Mouse (Mus musculus): Measurements from ENCODE around the gene Gm30191.
"Not testable (repeated sequence)": the region's sequence is repeated elsewhere in the genome, so short reads cannot be mapped to it uniquely, and the experiment has no call there.

Gm30191 gene

DNA sequence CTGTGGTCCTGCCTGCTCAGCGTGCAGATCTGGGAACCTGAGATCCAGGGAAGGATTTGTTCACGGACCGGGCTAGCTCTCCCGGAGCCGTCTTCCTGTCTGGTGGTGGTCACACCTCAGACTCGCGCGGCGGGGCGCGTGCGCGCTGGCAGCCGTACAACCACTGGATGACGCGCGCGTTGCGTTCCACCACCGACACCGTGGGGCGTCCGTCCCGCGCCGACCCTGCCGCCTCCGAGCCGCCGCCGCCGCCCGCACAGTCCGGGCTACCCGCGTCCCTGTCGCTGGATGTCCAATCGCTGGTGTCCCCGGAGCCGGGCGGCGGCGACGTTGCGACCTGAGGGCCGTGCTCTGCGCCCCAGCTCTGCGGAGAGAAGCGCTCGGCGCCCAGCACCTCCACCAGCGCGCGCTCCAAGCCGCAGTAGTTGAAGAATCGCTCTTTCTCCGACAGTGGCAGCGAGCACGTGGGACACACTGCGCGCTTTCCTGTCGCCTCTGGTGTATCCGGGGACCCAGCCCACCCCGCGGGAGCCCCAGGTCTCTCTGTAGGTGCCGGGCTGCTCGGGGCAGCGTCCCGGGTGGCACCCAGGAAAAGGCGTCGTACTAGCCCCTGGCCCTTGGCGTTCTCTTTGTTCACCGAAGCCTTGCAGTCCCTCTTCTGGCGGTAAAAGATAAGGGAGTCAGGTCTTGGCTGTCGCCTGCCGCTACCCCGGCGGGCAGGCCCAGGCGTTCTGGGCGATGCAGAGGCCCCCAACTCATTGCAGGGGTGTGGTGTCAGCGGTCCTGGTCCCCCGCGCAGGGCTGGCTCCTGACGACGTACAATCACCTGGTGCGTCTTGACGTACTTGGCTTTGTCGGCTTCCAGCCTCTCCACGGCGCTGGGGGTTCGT is 4.8 kb downstream of the Gm30191 start:
- no peak for DNase-seq (ENCODE audit: low read depth, low spot score)

DNA sequence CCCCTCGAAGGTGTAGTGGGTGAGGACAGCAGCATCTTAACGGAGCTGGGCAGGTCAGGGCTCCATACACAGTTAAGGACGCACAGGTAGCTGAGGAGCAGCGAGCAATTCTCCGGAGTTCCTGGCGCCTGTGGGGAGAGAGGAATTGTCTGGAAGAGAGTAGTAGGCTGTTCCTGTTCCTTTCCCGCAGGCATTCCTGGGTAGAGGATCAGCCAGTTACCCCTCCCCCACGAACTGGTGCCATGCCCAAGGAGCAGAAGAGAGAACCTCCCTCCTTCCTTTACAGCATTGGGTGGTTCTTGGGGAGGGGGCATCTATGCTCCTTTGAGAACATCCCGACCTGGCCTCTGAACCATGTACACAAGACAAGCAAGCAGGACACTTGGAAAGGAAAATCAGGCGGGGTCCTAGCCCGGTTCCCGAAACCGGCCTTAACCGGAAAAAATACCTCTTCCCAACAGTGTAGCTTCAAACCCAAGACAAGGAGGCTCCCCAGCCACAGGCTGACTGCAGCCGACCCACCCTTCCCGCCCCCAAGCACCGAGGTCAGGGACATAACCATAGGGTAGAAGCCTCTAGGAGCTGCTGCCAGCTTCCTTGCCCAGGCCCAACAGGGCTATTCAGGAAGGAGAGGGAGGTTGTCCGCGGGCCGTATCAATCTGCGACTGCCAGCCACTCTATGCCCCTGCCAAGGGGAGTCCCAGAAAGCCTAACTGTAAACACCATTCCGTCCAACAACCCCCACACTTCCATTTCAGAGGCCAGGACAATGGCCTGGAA is 5.6 kb downstream of the Gm30191 start:
- DNase-seq (ENCODE audit: low read depth, low spot score), result no peak

DNA sequence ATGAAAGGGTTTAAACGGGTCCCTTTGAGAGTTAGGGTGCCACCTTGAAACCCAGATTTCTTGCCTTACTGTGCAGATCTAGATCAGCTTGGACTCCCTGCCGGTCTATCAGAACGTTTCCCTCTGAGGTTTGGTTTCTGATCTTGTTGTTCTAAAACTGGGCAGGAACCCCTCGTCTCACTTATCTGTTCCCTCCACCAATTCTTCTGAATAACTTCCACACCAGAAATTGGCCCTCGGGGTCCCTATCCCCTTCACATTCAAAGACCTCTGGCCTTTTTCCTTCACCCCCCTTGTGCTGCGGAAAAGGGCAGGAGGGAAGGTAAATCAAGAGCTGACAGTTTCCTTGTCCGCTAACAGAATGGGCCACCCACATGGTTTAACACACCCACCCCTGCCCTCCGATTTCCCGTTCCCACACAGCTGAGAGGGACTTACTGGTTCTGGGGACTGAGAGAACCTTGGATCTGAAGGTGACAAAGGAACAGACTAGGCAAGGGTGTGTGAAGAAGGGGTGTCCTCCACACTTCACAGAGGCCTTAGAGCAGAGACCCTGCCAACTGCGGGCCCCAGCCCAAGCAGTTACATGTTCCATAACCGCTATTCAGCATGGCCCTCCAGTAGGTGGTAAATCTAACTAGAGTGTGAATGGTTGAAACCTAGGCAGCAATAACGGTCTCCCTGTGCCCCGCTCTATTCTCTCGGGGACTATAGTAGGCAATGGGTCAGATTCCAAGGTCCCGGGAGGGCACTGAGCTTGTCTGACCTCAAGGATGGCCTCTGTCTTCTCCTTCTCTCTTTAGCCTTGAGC is 6.4 kb downstream of the Gm30191 start:
- DNase-seq (ENCODE audit: low read depth, low spot score), result no peak

DNA sequence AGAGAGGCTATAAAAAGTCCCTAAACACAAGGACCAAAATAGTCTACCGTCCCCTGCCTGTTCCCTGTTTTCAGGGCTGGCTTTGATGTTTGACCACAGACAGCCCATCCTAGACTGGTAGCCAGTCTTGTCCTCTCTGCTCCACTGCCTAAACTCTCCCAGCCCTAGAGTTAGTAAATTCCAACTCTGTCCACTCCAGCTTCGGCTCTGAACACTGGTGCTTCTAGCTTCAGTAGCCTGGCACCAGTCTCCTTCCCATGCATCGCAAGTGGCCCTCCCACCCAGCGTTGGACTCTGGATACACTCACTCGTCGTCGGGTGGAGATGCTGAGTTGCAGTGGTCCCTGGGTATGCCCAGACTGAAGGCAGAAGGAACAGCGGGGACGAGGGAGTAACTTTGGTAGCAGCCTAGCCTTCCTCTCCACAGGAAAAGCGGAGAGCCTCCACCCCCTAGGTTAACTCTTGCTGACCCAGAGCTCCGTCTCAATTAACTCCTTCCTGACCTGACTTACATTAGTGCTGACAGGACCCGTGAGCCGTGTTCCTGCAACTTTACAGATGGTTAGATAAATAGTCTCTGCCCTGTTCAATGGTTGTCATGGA is 7.1 kb downstream of the Gm30191 start, which contains the start of gene Grrp1:
Grrp1 (minus strand) TSS at position 385 of the 603 bp plus-strand sequence.
- no peak for DNase-seq (ENCODE audit: low read depth, low spot score)

DNA sequence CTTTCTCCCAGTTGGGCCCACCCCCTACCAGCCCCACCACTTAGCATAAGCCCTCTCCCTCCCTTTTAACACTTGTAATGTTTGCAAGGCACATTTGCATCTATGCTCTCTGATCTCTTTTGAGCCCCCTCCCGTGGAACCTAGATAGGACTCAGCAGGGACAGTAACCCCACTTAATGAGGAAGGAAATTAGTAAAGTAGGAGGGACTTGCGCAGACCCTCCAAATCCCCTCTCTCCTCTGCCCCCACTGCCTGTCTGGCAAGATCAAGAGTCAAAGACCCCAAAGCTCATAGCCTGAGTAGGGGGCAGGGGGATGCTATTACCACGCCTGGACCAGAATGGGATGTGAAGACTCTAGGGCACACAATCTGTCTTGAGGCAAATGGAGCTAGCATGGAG is 8.1 kb downstream of the Gm30191 start:
- no peak for DNase-seq (ENCODE audit: low read depth, low spot score)

DNA sequence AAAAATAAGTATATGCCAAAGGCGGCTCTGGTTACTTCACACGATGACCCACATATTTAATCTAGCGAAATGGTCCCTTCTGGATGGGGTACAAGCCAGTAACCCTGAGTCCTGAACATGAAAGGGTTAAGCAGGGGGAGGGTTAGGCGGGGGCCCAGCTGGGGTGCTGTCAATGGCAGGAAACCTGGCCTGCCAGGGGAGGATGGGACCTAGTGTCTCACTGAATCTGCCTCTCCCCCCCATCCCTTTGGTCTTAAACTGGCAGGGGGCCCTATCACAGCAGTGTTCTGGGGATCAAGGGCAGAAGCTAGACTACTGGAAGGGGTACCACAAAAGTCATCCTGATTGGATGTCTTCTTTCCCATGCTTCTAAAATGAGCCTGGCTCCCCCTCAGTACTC is 9.1 kb downstream of the Gm30191 start:
- DNase-seq (ENCODE audit: low read depth, low spot score), result no peak

DNA sequence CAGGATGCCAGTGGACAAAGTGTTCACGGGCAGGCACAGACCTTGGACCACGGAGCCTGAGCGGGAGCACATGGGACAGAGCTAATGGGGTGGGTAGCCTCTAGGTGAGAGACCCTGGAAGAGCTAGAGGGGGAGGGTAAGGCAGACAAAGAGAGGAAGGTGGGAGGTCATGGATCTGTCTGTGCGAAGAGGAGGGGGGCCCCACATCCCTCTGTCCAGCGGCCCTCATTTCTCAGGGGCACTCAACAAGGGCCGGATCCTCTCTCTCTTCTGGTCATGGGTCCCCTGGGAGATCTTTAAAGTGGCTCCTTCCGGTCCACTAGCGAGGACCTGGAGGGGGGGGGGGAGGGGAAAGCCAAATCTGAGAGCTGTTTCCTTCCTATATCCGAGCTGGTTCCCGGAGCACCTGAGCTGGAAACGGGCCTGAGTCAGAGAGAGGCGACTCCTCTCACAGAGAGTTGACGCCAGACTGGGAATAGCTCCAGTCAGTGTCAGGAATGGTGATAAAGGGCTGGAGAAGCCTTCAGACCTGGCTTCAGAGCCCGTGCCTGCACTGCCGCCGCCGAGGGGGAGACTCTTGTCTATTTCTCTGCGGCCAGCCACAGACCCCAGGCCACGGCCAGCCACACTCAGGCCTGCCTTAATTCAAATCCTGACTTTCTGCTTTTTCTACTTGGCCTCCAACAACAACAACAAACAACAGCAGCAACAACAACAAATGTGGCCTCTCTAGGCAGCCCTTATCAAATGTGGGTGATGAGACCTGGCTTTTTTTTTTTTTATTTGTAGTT is 9.9 kb downstream of the Gm30191 start:
- no peak for DNase-seq (ENCODE audit: low read depth, low spot score)

DNA sequence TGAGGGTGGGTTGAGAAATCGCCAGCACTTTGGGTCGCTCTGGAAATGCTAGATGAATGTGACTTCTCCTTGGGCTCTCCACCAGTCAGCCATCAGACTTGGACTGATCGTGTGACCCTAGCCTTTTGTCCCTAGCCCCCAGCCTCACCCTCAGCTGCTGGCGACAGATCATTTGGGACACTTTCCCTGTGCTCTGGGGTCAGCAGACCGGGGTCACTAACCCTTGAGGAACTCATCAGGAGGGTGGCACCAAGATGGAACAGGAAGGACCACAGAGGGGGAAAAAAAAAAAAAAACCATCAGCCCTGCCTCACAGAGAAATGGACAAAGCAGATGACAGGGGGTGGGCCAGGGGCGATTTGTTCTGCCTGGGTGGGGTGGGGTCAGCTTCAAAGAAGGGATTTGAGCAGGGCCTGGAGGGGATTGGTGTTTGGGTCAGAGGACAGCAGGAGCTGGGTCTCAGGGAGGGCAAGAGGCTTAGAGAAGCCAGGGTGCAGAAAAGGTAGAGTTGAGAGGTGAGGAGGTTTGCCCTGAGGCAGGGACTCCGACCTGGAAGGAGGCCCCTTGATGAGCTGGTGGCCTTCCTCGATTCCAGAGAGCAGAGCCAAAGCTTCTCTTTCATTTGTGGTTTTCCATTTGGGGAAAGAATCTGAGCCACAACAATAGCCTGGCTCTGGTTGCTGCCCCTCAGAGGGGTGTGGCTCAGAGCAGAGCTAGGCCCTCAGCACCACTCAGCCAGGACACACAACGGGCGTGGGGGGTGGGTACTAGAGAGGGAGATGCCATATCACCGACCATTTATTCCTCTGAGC is 10.7 kb downstream of the Gm30191 start:
- DNase-seq (ENCODE audit: low read depth, low spot score), result no peak

DNA sequence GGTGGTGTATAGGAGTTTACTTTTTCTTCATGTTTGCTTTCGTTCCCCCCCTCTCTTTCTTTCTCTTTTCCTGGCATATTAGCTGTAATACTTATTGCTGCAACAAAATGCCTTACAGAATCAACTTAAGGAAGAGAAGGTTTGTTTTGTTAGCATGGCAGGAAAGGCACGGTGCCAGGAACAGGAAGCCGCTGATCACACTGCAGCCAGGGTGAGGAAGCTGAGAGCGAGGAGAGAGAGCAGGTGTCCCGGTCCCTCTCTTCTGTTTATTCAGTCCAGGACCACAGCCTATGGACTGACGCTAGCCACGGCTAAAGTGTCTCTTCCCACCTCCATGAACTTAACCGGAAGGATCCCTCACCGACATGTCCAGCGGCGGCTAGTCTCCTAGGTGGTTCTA is 11.6 kb downstream of the Gm30191 start:
- no peak for DNase-seq (ENCODE audit: low read depth, low spot score)

DNA sequence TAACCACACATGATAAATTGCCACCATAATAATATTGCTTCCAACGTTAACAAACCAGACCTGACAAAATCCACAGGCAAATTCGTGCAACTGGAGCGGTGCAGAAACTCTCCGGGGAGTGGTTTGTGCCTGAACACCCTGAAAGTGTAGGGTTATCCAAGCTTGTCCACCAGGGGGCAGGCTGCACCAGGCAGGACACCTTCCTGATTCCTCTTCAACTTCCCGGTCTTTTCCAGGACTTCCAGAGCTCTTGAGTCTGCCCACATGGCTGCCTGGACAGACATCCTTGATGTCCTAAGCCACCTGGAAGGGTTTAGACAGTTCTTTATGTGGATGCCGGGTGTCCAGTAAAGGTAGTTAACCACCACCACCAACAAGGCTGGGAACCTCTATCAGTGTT is 16.5 kb downstream of the Gm30191 start:
- DNase-seq (ENCODE audit: low read depth, low spot score), result no peak

DNA sequence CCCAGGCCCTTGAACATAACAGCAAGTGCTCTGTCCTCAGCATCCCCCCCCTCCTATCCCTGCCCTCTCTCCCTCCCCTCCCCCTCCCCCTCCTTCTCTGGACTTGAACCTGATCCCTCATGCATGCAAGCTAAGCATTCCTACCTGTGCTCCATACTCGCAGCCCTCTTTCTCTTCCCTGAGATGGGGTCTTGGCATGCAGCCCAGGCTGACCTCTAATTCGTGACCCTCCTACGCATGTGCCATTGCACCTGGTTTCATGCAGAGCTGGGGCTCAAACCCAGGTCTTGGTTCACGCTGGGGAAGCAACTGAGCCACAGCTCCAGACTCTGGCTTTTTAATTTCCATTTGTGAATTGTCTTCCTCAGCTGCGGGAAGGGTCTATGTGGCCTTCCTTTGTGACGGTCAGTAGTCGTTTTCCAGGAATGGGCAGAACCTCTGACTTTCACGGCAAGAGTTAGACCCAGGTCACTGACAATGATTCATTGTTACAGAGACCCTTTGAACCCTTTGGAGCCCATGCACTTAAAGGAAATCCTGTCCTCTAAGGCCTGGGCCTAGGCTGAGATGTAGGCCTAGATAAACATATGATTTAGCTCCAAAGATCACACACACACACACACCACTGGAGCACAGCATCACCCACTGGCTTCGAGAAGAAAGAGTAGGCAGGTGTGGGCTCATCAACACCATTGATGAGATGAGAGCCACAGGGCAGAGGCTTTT is 19.3 kb downstream of the Gm30191 start:
- DNase-seq (ENCODE audit: low read depth, low spot score), result no peak

DNA sequence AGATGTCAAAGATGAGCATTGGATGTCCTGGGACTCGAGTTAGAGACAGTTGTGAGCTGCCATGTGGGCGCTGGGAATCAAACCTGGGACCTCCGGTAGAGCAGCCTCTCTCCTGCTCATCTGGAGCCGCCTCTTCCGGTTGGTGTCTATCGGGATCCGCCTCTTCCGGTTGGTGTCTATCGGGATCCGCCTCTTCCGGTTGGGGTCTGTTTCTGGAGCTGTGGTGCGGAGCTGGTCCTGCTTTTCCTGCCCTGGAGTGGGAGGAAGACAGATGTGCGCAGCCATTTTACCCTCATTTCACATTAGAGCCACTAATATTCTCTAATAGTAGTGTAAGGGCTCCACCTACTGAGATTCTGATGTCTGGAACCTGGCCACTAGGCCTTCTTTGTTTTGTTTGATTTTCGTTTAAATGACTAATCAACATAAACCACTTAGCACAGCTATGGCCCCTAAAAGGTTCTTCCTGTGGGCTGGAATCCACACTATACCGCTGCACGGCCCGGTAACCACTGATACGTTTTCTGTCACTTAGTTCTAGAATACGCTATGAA is 21.4 kb downstream of the Gm30191 start:
- no peak for DNase-seq (ENCODE audit: low read depth, low spot score)

DNA sequence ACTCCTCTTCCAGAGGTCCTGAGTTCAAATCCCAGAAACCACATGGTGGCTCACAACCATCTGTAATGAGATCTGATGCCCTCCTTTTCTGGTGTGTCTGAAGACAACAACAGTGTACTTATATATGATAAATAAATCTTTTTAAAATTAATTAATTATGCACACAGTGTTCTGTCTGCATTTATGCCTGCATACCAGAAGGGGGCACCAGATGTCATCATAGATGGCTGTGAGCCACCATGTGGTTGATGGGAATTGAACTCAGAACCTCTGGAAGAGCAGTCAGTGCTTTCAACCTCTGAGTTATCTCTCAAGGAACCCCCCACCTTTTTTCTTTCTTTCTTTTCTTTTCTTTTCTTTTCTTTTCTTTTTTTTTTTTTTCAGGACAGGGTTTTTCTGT is 22.9 kb downstream of the Gm30191 start:
- DNase-seq (ENCODE audit: low read depth, low spot score), result not testable (repeated sequence)

DNA sequence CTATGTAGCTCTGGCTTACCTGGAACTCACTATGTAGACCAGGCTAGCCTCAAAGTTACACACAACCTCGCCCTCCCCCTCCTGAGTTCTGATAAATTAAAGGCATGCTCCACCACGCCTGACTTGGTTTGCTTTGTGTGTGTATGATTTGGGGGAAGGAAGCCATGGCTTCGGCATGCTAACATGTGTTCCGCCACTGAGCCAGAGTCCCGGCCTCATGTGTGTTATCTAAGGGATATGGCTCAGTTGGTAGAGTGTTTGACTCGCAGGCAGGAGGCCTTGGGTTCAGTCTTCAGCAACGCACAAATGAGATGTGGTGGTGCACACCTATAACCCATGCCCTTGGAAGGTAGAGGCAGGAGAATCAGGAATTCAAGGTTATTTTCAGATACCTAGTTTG is 25.2 kb downstream of the Gm30191 start:
- DNase-seq (ENCODE audit: low read depth, low spot score), result no peak

DNA sequence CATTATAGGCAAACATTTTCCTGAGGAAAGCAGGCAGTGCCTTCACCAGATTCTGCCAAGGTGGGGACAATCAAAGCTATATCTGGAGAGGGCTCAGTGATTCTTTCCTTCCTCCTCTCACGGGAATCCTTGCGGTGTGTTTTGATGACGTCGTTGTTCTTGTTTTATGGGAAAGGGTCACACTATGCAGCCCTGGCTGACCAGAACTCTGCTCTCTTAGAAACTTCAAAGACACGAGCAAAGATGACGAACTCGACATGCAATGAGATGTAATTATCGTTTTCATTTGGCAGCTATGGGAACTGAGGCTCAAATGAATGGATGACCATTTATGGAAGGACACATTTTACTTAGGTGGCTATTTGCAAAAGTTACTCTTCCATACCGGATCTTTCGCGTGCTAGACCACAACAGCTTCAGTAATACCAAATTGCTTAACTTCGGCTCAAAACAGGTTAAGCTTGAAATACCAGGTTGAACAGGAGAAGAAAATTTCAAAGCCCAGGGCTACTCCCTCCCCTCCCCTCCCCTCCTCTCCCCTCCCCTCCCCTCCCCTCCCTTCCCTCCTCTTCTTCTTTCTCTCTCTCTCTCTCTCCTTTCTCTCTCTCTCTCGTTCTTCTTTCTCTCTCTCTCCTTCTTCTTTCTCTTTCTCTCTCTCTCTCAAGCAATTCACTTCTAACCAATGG is 26.1 kb downstream of the Gm30191 start:
- no peak for DNase-seq (ENCODE audit: low read depth, low spot score)

DNA sequence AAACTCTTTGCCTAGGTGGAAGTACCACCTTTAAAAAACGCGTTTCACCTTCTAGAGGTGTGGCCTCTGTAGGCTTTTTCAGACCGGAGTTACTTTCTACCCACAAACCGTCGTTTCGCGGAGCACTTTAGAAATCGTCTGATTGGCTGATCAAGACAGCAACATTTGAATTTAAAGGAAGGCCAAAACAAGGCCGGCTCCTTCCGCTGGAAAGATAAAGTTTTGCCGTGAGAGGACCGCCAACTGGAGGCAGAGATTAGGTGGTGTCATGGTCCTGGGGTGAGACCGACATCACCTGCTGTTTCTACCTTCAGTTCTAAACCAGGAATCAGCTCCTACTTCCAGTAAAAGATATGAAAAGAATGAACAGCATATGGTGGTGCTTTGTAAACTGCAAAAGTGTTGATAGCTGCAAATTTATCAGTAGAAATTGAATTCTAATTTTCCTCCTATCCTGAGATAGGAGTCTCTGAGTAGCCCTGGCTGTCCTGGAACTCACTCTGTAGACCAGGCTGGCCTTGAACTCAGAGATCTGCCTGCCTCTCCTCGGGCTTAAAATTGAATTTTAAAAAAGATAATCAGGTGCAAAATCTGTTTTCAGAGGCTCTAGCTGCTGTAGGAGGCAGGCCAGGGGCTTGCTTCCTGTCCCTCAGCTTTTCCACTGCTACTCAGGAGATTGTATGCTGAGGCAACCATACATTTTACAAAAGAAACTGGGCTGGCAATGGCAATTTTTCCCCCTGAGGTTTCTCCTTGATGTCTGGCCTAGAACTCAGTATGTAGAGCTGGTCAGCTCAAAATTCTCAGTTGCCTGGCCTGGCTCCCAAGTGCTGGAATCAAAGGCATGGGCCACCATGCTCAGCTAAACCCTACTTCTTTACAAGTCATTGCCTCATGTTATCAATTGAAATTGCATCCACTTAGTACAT is 26.9 kb downstream of the Gm30191 start:
- DNase-seq (ENCODE audit: low read depth, low spot score), result no peak

DNA sequence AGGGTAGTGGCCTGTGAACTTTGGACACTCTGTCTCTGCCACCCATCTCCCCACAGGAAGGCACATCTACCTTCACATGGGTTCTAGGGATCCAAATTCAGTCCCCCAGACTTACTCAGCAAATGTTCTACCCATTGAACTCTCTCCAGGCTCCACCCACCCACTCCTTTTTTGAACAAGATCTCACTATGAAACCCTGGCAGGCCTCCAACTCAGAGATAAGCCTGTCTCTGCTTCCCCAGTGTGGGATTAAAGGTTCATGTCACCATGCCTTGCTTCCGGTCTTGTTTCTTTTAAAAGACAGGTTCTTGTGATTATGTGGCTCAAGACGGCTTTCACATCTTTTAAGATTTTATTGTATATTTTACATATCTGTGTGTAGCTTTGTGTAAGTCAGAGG is 38.2 kb downstream of the Gm30191 start:
- DNase-seq (ENCODE audit: low read depth, low spot score), result no peak
